In genomic region chr12:108832851-108833250, GRCm38 (mm10) we compare ENCODE assay signal across 12 mouse cellular contexts. TPM values are rescaled to one million over a fixed set of nuclear protein-coding genes. Genes with fewer than 3 reads are reported as not detected.
DNase-seq lines count a peak whose midpoint lies in the region; TF ChIP-seq lines count a peak whose summit lies in the region.
"Had no signal": no experiment of that assay in that cellular context is flagged by ENCODE, and none has a peak within 500 bp of the region (broad histone marks: within the 10 kb centered on the region; RNA-seq: fewer than 3 reads in every experiment).

No protein-coding gene starts in this region.

- peak overlapping the region; percentile 61; the same call in 1 of the 2 replicates for H3K27ac ChIP-seq in left cerebral cortex, adult 2 months
- H3K27ac ChIP-seq: hindbrain, embryonic 15.5 days; liver, embryonic 13.5 days; midbrain, embryonic 12.5 days had no signal

- 0 out of 2 replicates have a peak overlapping the region, but pooled peaks have one; percentile 1 for H3K4me3 ChIP-seq in left cerebral cortex, adult 2 months
- H3K4me3 ChIP-seq: hindbrain, embryonic 15.5 days; liver, embryonic 13.5 days; midbrain, embryonic 12.5 days had no signal

- peak; percentile 85 to 92 for DNase-seq in adrenal gland, adult (ENCODE audit: inconsistent age in 2 of 2, low spot score in 1 of 2)
- DNase-seq in adrenal gland, postnatal 4 days (ENCODE audit: low spot score in 2 of 2), result no peak
- DNase-seq in left cerebral cortex, adult 2 months (ENCODE audit: extremely low spot score in 1 of 2, low spot score in 2 of 2), result no peak
- no peak for DNase-seq in left cerebral cortex, adult 8-10 months (ENCODE audit: low spot score in 2 of 2)
- DNase-seq in cerebellum, adult 18-20 months, result peak; percentile 81
- peak; percentile 33 for DNase-seq in kidney, postnatal 14 days
- DNase-seq in Muller cell, postnatal 12 days (ENCODE audit: inconsistent ontology term), result no peak
- DNase-seq in spleen, postnatal 4 days (ENCODE audit: low spot score in 2 of 2), result no peak
- DNase-seq: liver, embryonic 13.5 days; thymus, postnatal 25 days had no signal

- no peak for TF ChIP-seq CTCF in left cerebral cortex, adult 2 months (IDR thresholded peaks at IDR 0.05)

- intact Hi-C loops in left cerebral cortex, adult 2 months (cut with DNase I), result loop anchor here (1.0 kb wide), 1 partner anchor 21 kb away; no protein-coding TSS in a partner anchor

RNA-seq across cellular contexts. Expression of gene Slc25a29, which starts 2.8 kb away (rescaled TPM):
- total RNA-seq in adrenal gland, postnatal 4 days (2021), result 1 to 10 TPM; 8.7 to 9.6 TPM
- total RNA-seq in left cerebral cortex, adult 2 months (2021), result 10 to 100 TPM; 11.2 to 16.6 TPM
- total RNA-seq in left cerebral cortex, adult 8-10 months (2022), result 10 to 100 TPM; 13.7 to 15.9 (median 14.6) TPM

RNA-seq across cellular contexts. Expression of gene Slc25a47, which starts 3.0 kb away (rescaled TPM):
- total RNA-seq in adrenal gland, postnatal 4 days (2021), result 10 to 100 TPM; 14.1 to 44.8 TPM
- 10 to 100 TPM in 1 of 2 experiments, 1 to 10 TPM in 1; 9.1 to 11.9 TPM for total RNA-seq in left cerebral cortex, adult 2 months (2021)
- 10 to 100 TPM in 2 of 4 experiments, 1 to 10 TPM in 2; 9.4 to 11.4 (median 10.4) TPM for total RNA-seq in left cerebral cortex, adult 8-10 months (2022)

RNA-seq across cellular contexts. Expression of gene Yy1, which starts 40.1 kb away (rescaled TPM):
- 10 to 100 TPM; 70.1 to 75.3 TPM for total RNA-seq in adrenal gland, postnatal 4 days (2021)
- total RNA-seq in left cerebral cortex, adult 2 months (2021), result 10 to 100 TPM; 51.1 to 51.9 TPM
- total RNA-seq in left cerebral cortex, adult 8-10 months (2022), result 10 to 100 TPM; 44.9 to 46.7 (median 46.1) TPM

Comparison
In these comparisons a context has a peak if more than half of its experiments do, and no peak if none do; other contexts are left out.
1. DNase-seq: peak in adrenal gland, adult (2 of 2), cerebellum, adult 18-20 months (2 of 2) and kidney, postnatal 14 days (single experiment); none in adrenal gland, postnatal 4 days (0 of 2), left cerebral cortex, adult 2 months (0 of 2), left cerebral cortex, adult 8-10 months (0 of 2), Muller cell, postnatal 12 days (single experiment) and spleen, postnatal 4 days (0 of 2).